Mouse (Mus musculus): Measurements from ENCODE around the gene Usp28.

Usp28 gene

DNA sequence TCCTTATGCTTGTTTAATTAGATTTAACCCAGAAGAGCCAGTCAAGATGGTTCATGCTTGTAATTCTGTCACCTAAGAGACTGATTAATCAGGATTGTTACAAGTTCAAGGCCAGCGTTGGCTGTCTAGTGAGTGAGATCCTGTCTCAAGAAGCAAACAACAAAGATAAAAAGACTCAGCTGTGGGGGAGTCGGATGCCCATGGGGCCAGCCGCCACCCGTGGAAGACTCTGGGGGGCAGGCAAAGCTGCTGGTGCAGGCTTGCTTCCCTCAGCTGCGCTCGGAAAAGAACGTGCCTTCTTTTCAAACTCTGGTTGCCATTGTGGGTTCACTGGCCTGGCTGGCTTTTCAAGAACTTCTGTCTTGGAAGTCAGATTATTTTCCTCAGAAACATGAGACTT lies 30.6 kb downstream of the Usp28 start:
- in situ Hi-C loops (cut with MseI, MboI): no loop called here

DNA sequence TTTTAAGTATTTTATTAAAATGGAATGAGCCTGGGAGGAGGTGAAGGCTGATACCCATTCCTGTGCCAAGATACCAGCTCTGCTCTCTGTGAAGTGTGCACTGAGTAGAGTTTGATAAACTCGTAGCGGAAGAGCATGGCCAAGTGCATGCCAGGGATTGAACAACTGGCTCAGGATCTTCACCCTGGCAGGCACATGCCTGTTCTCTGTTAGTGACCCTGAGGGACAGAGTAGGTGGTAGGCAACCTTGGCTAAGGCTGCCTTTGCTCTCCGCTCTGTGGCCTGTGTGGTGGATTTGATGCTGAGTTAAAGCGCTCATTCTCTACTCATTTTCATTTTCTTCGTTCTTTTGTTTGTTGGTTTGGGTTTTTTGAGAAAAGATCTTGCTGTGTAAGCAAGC lies 36.1 kb downstream of the Usp28 start:
- in situ Hi-C loops (cut with MseI, MboI): no loop called here

DNA sequence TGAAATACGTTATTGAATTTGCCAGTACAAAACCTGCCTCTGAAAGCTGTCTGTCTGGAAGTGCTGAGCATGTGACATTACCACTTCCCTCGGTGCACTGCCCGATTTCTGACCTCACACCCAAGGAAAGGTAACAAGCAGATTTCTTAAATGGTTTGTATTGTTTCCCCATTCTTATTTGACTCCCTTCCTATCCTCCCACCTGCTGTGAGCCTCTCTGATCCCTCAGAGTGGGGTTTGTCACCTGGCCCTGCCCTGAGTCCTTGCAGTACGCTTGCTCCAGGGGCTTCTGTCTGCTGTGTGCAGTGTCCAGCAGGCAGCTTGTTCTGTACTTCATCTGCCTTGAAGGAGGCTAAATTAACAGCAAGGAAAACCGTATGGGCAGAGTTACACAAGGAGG lies 38.8 kb downstream of the Usp28 start:
- in situ Hi-C loops (cut with MseI, MboI): no loop called here

DNA sequence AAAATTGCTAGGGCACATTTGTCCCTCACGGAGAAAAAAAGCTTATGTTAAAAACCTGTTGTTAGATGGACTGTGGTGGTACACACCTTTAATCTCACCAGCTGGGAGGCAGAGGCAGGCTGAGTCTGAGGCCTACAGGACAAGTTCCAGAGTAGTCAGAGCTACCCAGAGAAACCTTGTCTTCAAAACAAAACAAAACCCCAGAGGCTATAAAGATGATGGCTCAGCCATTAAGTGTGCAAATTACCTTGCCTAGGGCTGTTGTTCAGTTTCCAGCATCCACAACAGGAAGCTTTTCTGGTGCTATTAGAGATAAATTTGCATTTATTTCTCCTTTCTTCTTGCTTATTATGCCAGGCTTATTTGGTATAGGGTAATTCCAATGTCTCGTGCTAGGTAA lies 39.4 kb downstream of the Usp28 start:
- in situ Hi-C loops (cut with MseI, MboI): no loop called here

DNA sequence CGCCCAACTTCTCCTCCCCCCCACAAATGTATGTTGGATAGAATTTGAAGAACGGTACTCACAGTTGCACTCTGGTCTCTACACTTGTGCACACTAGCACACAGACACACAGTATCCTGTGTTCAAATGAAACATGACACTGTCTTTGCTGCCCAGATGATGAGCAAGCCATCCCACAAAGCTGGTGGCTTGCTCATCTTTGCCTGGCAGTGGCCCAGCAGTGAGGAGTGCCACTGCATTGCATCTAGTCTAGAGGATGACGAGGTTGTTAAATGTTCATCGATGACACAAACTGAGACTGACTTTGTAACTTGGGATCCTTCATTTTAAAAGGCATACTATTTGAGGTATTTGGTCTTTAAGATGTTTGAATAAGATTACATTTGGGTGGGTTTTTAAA lies 49.6 kb downstream of the Usp28 start:
- in situ Hi-C loops (cut with MseI, MboI): no loop called here

DNA sequence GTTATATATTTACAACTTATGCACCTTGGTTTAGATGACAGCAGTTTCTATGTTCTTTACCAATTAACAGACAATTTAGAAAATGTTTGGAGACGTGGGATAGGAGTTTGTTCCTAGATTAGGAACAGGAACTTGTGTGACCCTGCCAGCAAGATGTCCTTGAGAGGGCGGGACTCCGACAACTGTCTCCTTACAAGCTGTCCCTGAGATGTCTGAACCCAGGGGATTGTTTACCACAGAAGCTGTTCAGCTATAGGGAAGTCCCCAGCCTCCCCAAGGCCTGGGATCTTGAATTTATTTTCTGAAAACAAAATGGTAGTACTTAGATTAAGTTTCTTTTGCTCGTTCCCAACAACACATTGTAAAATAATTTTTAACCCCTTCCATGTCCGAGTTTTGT lies 65.7 kb downstream of the Usp28 start:
- in situ Hi-C loops (cut with MseI, MboI): loop anchor here in 1 of 2 experiments (5.0 kb wide), 1 partner anchor 54 kb away; no protein-coding TSS in a partner anchor

DNA sequence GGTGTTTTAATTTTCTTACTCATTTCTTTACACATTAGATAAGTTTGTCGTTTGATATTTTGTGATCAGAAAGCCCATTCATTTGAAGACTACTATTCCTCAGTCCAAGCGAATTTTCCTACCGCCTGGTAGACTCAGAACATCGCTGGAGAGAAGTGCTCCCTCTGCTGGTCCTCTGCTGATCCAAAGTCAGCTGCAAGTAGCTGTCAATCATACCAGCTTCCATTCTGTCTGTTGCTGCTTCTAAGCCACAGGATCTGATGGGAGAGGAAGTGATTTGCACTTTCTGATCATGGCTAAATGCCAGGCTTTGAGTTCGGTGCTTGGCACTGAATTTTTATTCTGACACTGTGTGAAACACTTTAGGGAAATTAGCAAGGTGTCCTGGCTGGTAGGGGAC lies 66.2 kb downstream of the Usp28 start:
- in situ Hi-C loops (cut with MseI, MboI): loop anchor here in 1 of 2 experiments (5.0 kb wide), 1 partner anchor 54 kb away; no protein-coding TSS in a partner anchor

DNA sequence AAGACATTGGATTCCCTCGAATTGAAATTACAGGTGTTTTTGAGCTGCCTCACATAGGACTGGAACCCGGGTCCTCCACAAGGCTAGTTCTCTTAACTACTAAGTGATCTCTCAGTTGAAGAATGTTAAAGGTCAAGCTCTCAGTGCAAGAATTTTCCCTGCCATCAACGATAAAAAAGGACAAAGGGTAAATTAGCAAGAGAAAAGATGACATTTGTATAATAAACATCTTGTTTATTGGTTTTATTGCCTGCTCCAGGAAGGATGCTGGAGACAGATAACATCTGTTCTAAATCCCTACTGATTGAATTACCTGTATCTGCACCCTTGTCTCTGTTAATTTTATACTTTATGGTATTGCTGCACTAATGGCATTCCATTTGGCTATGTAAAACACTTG lies 68.9 kb downstream of the Usp28 start:
- in situ Hi-C loops (cut with MseI, MboI): loop anchor here in 1 of 2 experiments (5.0 kb wide), 1 partner anchor 57 kb away; no protein-coding TSS in a partner anchor

DNA sequence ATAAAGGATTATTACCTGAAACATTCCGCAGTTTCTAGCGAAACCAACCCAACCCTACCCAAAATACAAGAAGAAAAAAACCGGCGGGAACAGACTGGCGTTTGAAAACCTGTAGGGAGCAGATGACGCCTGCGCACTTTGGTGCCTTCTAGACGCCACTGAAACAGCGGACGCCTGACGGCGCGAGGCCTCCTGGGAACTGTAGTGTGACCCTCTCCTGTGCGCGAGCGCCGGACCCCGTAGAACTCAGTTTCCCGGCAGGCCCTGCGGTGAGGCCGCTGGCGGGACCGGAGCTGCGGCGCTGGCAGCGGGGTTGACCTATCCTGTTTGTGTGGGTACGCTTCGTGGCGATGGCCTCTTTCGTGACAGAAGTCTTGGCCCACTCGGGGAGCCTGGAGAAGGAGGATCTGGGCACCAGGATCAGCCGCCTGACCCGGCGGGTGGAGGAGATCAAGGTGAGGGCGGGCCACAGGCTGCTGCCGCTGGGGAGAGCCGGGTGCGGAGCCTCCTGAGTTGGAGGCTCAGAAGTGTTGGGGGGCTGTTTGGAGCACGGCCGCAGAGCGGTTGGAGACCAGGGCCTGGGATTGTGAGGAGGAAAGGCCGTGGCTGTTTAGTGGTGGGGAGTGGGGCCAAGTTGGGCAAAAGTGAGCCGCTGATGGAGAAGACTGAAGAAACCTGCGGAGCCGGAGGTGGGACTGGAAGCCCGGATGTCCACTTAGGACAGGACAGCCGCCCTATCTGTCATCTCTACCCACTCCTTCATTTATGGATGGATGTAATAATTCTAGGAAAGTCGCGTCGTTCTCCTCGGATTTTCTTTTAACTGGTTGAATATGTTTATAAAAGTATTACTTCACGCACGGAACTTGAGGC lies 70.4 kb downstream of the Usp28 start, which contains the start of gene Zw10:
Gene Zw10 (plus strand): TSS at position 281 of the 873 bp plus-strand sequence.
- in situ Hi-C loops (cut with MseI, MboI): no loop called here

DNA sequence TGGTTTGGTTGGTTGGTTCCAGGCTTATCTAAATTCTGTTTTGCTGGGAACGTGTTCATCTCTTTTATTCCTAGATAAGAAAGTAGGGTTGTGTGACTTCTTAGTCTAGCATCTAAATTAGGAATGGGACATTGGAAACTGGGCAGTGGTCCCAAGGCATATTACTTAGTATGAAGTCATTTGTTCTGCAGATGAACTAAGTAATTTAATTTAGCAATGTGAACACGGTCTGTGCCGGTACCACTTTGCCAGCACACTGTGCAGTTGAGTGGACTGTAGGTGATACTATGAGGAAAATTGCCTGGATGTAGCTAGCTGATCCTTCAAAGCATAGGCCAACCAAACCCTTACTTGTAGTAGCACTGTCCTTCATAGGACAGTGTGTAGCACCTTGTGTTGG lies 91.7 kb downstream of the Usp28 start:
- in situ Hi-C loops (cut with MseI, MboI): loop anchor here in 1 of 2 experiments (25.0 kb wide), 1 partner anchor 1360 kb away; no protein-coding TSS in a partner anchor

DNA sequence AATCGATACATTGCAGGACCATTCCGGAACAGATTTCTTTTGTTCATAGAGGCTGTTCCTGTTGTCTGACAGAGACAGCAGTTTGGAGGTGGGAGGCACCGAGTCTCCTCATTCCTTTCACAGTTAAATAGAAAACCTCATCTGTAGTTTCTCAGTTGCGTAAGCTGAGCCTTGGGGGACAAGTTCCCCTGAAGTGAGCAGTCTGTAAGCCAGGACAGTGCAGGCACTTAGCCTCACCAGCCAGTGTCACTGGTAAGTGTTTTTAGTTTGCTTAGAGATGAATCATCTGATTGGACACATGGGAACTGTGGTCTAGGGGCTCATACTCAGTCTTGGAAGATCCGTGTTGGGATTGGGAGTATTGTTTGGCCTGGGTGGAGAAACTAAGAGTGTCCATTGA lies 95.9 kb downstream of the Usp28 start, which contains the start of gene Tmprss5:
Gene Tmprss5 (plus strand): TSS at position 154 of the 400 bp plus-strand sequence.
- in situ Hi-C loops (cut with MseI, MboI): loop anchor here (5.0 to 25.0 kb wide), 2 partner anchors 406 to 1356 kb away; partner anchors contain the start of gene Ttc12 (in 2 of the 2)

DNA sequence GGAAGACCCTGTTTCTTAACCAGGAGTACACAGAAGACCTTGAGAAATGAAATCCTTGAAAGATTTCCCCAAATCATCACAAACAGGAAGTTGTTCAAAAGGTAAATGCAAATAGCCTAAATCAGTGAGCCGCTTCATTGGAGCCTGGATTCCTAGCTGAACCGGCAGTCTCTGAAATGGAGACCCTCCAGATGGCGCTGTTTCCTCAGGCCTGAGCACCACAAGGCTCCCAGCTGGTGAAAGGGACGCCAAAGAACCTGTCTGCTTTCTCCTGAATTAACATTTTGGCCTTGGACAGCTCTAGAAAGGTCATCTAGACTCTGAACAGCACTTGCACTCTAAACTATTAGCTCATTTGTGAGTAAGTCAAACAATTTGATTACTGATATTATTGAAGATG lies 96.4 kb downstream of the Usp28 start:
- in situ Hi-C loops (cut with MseI, MboI): loop anchor here (5.0 to 25.0 kb wide), 2 partner anchors 406 to 1356 kb away; partner anchors contain the start of gene Ttc12 (in 2 of the 2)

DNA sequence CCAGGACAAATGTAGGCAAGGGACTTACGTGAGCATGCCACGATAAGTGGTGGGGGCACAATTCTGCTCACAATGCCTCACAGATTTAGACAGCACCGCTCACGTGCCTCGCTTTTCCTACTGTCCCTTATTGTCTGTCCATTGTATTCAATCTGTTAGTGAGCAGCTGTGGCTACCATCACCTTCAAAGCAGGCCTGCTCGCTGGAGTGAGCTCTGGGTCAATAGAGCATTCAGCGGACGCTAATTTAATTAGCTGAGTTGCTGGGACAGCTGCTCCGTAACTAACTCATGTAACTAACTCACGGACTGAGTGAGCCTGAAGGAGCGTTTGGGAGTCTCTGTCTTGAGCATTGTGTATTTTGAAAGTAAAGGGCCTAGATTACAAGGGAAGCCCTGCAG lies 102.1 kb downstream of the Usp28 start:
- in situ Hi-C loops (cut with MseI, MboI): loop anchor here in 1 of 2 experiments (25.0 kb wide), 1 partner anchor 1350 kb away; no protein-coding TSS in a partner anchor
